Mouse (Mus musculus): Measurements from ENCODE around the gene Cpa5. TPM values are rescaled to one million over a fixed set of nuclear protein-coding genes. Genes with fewer than 3 reads are reported as not detected.

Cpa5 gene
- total and polyA plus RNA-seq, 3 experiments = not detected

DNA sequence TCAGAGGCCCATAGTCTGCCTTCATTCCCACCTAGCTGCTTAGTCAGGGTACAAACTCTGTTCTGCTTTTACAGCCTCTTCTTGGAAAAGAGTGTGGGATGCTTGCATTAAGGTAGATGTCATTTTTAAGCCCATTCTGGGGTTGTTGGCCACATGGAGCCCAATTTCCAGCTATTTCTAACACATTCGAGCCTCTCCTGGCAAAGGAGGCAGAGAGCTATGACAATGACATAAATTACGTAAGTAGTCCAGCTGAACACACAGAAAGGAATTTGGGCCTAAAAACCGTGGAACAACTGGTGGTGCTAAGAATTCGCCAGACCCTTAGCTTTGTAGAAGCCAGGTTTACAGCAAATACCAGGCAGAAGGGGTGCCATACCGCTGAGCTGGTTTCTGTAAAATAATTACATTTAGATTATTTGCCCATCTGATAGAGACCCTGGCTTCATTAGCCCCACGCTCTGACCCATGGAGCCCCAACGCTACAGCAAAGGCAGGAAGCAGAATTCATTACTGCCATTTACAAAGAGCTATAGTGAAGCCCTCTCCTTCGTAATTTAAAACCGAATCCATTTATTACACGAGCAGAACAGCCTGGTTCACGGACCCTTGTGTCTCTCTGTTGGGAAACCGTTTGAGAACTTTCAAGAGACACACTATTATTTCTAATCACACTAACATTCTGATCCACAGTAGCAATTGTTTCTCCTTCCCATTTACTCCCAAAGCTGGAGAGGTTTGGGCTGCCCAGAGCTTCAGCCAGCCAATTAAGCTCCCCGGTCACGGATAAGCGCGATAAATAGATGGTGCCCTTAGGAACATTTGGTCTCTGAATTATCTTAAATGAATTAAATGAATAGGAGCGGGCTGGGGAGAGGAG, 30.6 kb upstream of the Cpa5 start:
- DNase-seq (ENCODE audit: extremely low read depth) = no peak
- Histone ChIP-seq H3K27me3 (replicated peaks) (no peaks in the 10 kb centered on the region), H3K9ac (ENCODE audit: insufficient read depth, low read depth) (no peak overlapping the region), H3K4me2 (ENCODE audit: insufficient read depth, low read depth, poor library complexity, severe bottlenecking) (no peak overlapping the region), H3K4me3 (replicated peaks in 1 of 3; ENCODE audit: low read depth in 2 of 3, low read length in 2 of 3, poor library complexity in 1 of 3) (no peak overlapping the region), H3K27ac (ENCODE audit: insufficient read depth, low read depth) (no peak overlapping the region), H3K36me3 (replicated peaks in 1 of 2; ENCODE audit: control insufficient read depth in 1 of 2, insufficient read depth in 1 of 2, low read length in 1 of 2) (no peaks in the 10 kb centered on the region), H3K4me1 (ENCODE audit: control insufficient read depth in 1 of 2, insufficient read depth in 2 of 2) (no peaks in the 10 kb centered on the region), H3K79me2 (replicated peaks; ENCODE audit: control insufficient read depth, extremely low read depth, insufficient read depth, poor library complexity, severe bottlenecking) (no peaks in the 10 kb centered on the region), H3K9me3 (replicated peaks; ENCODE audit: low read length) (no peaks in the 10 kb centered on the region)
- TF ChIP-seq ZMIZ1 (IDR thresholded peaks at IDR 0.05; ENCODE audit: low read depth, low read length) (no peak), PAX5 (IDR thresholded peaks at IDR 0.05; ENCODE audit: low read length) (no peak), POLR2AphosphoS2 (IDR thresholded peaks at IDR 0.05; ENCODE audit: low read depth, low read length) (no peak), GABPA (IDR thresholded peaks at IDR 0.05; ENCODE audit: insufficient replicate concordance, low read depth, low read length) (no peak), SIN3A (IDR thresholded peaks at IDR 0.05; ENCODE audit: low read length) (no peak), ZC3H11A (IDR thresholded peaks at IDR 0.05; ENCODE audit: low read depth, low read length) (no peak), RCOR1 (conservative IDR thresholded peaks at IDR 0.05; ENCODE audit: low read depth, low read length) (no peak), EP300 (IDR thresholded peaks at IDR 0.05; ENCODE audit: low read length) (no peak)
- in situ Hi-C loops (cut with MboI; ENCODE audit: low pct_ligation_motif_present, low pct_unique_long_range_greater_than_20kb, low sequenced_read_pairs) (no loop called here), dilution Hi-C loops (cut with MboI; ENCODE audit: extremely low pct_ligation_motif_present, extremely low pct_unique_long_range_greater_than_20kb, low sequenced_read_pairs) (no loop called here)

DNA sequence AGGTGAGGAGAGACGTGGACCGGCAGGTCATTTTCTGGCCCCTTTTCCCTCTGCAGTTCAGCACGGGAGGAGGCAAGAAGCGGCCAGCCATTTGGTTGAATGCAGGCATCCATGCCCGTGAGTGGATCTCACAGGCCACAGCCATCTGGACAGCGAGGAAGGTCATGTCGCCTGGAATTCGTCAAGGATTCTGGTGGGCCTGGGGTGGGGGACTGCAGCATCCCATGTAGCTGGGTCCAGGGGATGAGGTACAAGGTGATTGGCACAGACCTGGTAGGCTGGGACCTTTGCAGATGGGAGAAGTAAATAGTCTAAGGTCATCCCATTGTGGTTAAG, 30.0 kb upstream of the Cpa5 start:
- H3K4me1 ChIP-seq (ENCODE audit: control insufficient read depth in 1 of 2, insufficient read depth in 2 of 2) = no peaks in the 10 kb centered on the region
- DNase-seq (ENCODE audit: extremely low read depth) = no peak
- H3K79me2 ChIP-seq (replicated peaks; ENCODE audit: control insufficient read depth, extremely low read depth, insufficient read depth, poor library complexity, severe bottlenecking) = no peaks in the 10 kb centered on the region
- H3K4me2 ChIP-seq (ENCODE audit: insufficient read depth, low read depth, poor library complexity, severe bottlenecking) = no peak overlapping the region
- dilution Hi-C loops (cut with MboI; ENCODE audit: extremely low pct_ligation_motif_present, extremely low pct_unique_long_range_greater_than_20kb, low sequenced_read_pairs) (no loop called here), in situ Hi-C loops (cut with MboI; ENCODE audit: low pct_ligation_motif_present, low pct_unique_long_range_greater_than_20kb, low sequenced_read_pairs) (no loop called here)
- H3K27ac ChIP-seq (ENCODE audit: insufficient read depth, low read depth) = no peak overlapping the region
- H3K9me3 ChIP-seq (replicated peaks; ENCODE audit: low read length) = no peaks in the 10 kb centered on the region
- H3K36me3 ChIP-seq (replicated peaks in 1 of 2; ENCODE audit: control insufficient read depth in 1 of 2, insufficient read depth in 1 of 2, low read length in 1 of 2) = no peaks in the 10 kb centered on the region
- H3K4me3 ChIP-seq (replicated peaks in 1 of 3; ENCODE audit: low read depth in 2 of 3, low read length in 2 of 3, poor library complexity in 1 of 3) = no peak overlapping the region
- H3K27me3 ChIP-seq (replicated peaks) = no peaks in the 10 kb centered on the region
- H3K9ac ChIP-seq (ENCODE audit: insufficient read depth, low read depth) = no peak overlapping the region
- TF ChIP-seq POLR2A (IDR thresholded peaks at IDR 0.05; ENCODE audit: low read depth, low read length) = no peak
- no peak for TF ChIP-seq HCFC1 (IDR thresholded peaks at IDR 0.05; ENCODE audit: low read depth, low read length)
- no peak for TF ChIP-seq KAT2A (IDR thresholded peaks at IDR 0.05; ENCODE audit: insufficient replicate concordance, low read length)
- no peak for TF ChIP-seq UBTF (IDR thresholded peaks at IDR 0.05; ENCODE audit: low read depth, low read length)
- TF ChIP-seq PAX5 (IDR thresholded peaks at IDR 0.05; ENCODE audit: low read length) = no peak
- TF ChIP-seq POLR2AphosphoS2 (IDR thresholded peaks at IDR 0.05; ENCODE audit: low read depth, low read length) = no peak
- TF ChIP-seq MEF2A (IDR thresholded peaks at IDR 0.05; ENCODE audit: borderline replicate concordance, low read depth, low read length) = no peak
- TF ChIP-seq NELFE (IDR thresholded peaks at IDR 0.05; ENCODE audit: low read depth, low read length) = no peak
- no peak for TF ChIP-seq MAFK (IDR thresholded peaks at IDR 0.05; ENCODE audit: insufficient replicate concordance, low read length)
- no peak for TF ChIP-seq MXI1 (IDR thresholded peaks at IDR 0.05; ENCODE audit: low read depth, low read length)
- no peak for TF ChIP-seq SMC3 (IDR thresholded peaks at IDR 0.05; ENCODE audit: low read depth, low read length)
- no peak for TF ChIP-seq BHLHE40 (IDR thresholded peaks at IDR 0.05; ENCODE audit: low read depth, low read length)
- no peak for TF ChIP-seq MAZ (IDR thresholded peaks at IDR 0.05; ENCODE audit: low read depth, low read length)
- TF ChIP-seq JUN (IDR thresholded peaks at IDR 0.05; ENCODE audit: insufficient read depth, low read depth, low read length) = no peak
- no peak for TF ChIP-seq ETS1 (conservative IDR thresholded peaks at IDR 0.05; ENCODE audit: low read depth, low read length)
- TF ChIP-seq JUND (conservative IDR thresholded peaks at IDR 0.05; ENCODE audit: low read depth, low read length) = no peak
- TF ChIP-seq USF2 (conservative IDR thresholded peaks at IDR 0.05; ENCODE audit: low read depth, low read length) = no peak
- no peak for TF ChIP-seq SIN3A (IDR thresholded peaks at IDR 0.05; ENCODE audit: low read length)
- TF ChIP-seq NRF1 (IDR thresholded peaks at IDR 0.05; ENCODE audit: low read depth, low read length) = no peak
- no peak for TF ChIP-seq TCF12 (IDR thresholded peaks at IDR 0.05; ENCODE audit: low read depth, low read length)
